Mouse (Mus musculus): Measurements from ENCODE around the gene Lypd1. TPM values are rescaled to one million over a fixed set of nuclear protein-coding genes. Genes with fewer than 3 reads are reported as not detected.
A peak's percentile ranks its signal among the peaks of the same experiment; 100 is the strongest.

Gene Lypd1
- polyA plus RNA-seq (2015; fragmentation: Nextera tagmentation; extraction: Ambion mirVana) = 0.75 and 2.6 TPM in 2 replicates

DNA sequence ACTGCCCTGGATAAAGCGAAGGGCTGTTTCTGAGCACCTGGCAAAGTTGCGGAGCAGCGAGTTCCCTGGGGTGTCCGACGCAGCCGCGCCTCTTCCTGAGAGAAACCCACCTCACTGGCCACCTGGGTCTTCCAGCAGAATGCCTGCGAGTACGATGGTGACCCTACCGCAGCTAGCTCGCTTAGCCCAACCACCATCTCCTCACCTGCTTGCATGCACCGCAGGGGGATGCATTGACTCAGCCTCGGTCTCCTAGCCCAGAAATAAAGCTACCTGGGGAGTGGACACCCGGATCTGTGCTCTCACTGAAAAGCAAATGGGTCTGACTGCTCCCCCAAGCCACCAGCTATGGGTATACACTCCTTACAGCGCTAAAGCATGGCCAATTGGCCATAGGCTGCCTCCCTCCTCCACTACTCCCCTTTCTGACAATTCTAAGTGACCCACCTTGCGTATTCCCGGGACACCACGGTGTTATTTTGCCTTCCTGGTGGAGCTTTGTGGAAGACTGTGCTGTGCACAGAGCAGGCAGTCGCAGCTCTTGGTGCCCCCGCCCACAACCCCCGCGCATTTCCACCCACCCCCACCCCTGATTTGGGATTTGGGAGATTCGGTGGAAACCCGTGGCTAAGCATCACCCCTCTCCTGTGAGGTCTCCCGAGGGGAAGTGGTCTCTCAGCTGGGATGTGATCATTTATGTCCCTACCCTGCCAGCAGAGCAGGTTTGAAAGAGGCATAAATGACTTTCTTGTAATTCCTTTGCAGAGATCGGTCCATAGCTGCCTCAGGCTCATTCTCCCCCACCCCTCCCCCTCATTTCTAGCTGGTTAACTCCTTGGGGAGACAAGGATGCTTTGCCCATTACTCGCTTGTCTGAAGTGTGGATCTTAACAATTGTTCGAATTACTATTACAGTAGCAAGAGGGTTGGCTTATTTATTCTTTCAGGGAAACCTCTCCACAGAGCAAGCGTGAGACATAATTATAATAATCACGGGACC is at the start of gene Lypd1:
Gene Lypd1 (minus strand): TSS at position 501 of the 1,000 bp plus-strand sequence.
- Histone ChIP-seq H3K4me3 (ENCODE audit: low read length) (peak within 1 kb of the TSS; percentile 51), H3K27ac (ENCODE audit: low read length) (no peak within 1 kb of the TSS), H3K36me3 (ENCODE audit: control insufficient read depth, insufficient read depth, low read length) (no peaks in the 10 kb centered on the region; the same call in 1 of the 2 replicates), H3K9me3 (ENCODE audit: control insufficient read depth, low read length) (no peaks in the 10 kb centered on the region), H3K9ac (ENCODE audit: low read length) (peak within 1 kb of the TSS; percentile 47), H3K4me2 (ENCODE audit: low read depth, low read length) (peak within 1 kb of the TSS; percentile 97), H3K4me1 (replicated peaks; ENCODE audit: control insufficient read depth, insufficient read depth, low read length) (peaks cover 19% of the 10 kb centered on the region), H3K27me3 (ENCODE audit: control insufficient read depth, insufficient read depth, low read depth, low read length) (peaks cover 19% of the 10 kb centered on the region; the same call in 1 of the 2 replicates)
- ATAC-seq (ENCODE audit: low read depth) = no peak
- 8% methylated on average over 30 of the region's 30 CpGs for WGBS

DNA sequence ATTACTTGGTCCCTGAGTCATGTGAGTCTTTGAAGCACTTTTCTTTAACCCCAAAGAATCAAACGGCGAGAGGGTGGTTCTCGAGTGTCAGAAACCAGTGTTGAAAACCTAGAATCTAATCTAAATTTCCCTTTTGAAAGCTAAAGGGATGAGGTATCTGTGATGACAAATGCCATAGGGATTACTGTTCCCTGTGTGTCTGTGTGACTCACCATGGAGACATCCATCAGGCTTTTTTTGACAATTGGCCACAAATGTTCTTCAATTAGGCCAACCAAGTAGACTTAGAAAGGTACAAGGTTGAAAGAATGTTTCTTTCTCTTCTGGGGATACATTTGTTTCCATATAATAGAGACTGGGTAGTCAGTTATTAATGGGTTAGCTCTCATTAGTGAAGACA is 38.1 kb upstream of the Lypd1 start:
- H3K4me2 ChIP-seq (ENCODE audit: low read depth, low read length) = no peak overlapping the region
- no peak for ATAC-seq (ENCODE audit: low read depth)
- no peak overlapping the region for H3K4me3 ChIP-seq (ENCODE audit: low read length)
- H3K9ac ChIP-seq (ENCODE audit: low read length) = no peak overlapping the region
- H3K27ac ChIP-seq (ENCODE audit: low read length) = no peak overlapping the region
- 74% methylated on average over 3 of the region's 3 CpGs for WGBS
- no peaks in the 10 kb centered on the region for H3K27me3 ChIP-seq (ENCODE audit: control insufficient read depth, insufficient read depth, low read depth, low read length)
- no peaks in the 10 kb centered on the region for H3K9me3 ChIP-seq (ENCODE audit: control insufficient read depth, low read length)
- H3K36me3 ChIP-seq (ENCODE audit: control insufficient read depth, insufficient read depth, low read length) = no peaks in the 10 kb centered on the region; the same call in 1 of the 2 replicates
- no peaks in the 10 kb centered on the region for H3K4me1 ChIP-seq (replicated peaks; ENCODE audit: control insufficient read depth, insufficient read depth, low read length)

DNA sequence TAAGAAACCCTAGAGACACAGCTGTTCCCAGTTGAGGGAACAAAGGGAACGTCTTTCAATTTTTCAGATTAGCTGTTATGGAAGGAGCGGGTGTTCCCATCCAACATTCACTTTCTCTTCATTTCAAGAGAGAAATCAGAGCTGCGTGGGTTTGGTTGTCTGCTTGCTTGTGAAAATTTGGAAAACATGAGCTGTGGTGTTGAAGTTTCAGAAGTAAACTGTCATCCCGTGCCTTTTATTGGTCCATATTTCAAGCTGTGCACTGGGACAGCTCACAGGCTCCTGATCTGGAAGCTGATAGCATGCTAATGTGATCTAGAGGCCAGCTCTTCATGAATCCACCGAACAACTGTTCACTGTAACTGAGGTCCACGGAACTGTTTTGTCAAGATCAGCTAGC is 36.2 kb upstream of the Lypd1 start:
- ATAC-seq (ENCODE audit: low read depth) = no peak; the same call in 1 of the 2 replicates
- 56% methylated on average over 6 of the region's 6 CpGs for WGBS
- H3K27ac ChIP-seq (ENCODE audit: low read length) = no peak overlapping the region
- no peak overlapping the region for H3K4me2 ChIP-seq (ENCODE audit: low read depth, low read length)
- H3K9me3 ChIP-seq (ENCODE audit: control insufficient read depth, low read length) = no peaks in the 10 kb centered on the region
- no peaks in the 10 kb centered on the region; the same call in 1 of the 2 replicates for H3K36me3 ChIP-seq (ENCODE audit: control insufficient read depth, insufficient read depth, low read length)
- H3K4me1 ChIP-seq (replicated peaks; ENCODE audit: control insufficient read depth, insufficient read depth, low read length) = no peaks in the 10 kb centered on the region; the same call in 1 of the 2 replicates
- H3K9ac ChIP-seq (ENCODE audit: low read length) = no peak overlapping the region
- H3K4me3 ChIP-seq (ENCODE audit: low read length) = no peak overlapping the region
- H3K27me3 ChIP-seq (ENCODE audit: control insufficient read depth, insufficient read depth, low read depth, low read length) = no peaks in the 10 kb centered on the region

DNA sequence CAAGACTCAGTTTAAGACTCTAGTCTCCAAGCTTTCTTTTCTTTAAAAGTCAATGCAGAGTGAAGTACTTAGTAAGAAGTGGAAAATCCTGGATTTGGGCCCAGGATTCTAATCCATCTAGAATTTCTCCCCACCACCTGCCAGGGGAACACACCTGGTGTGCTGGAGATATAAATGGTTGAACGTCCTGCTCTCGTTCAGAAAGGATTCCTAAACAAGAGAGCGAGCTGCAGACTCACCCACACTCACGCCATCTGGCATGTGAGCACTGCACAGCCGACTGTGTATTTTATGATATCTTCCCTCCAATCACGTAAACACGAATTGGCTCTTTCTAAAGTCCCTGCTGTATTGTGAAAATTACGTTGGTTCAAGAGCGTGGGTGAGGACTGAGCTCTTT is 32.2 kb upstream of the Lypd1 start:
- WGBS = 31% methylated on average over 9 of the region's 9 CpGs
- no peaks in the 10 kb centered on the region; the same call in 1 of the 2 replicates for H3K4me1 ChIP-seq (replicated peaks; ENCODE audit: control insufficient read depth, insufficient read depth, low read length)
- no peaks in the 10 kb centered on the region for H3K27me3 ChIP-seq (ENCODE audit: control insufficient read depth, insufficient read depth, low read depth, low read length)
- no peaks in the 10 kb centered on the region for H3K9me3 ChIP-seq (ENCODE audit: control insufficient read depth, low read length)
- ATAC-seq (ENCODE audit: low read depth) = no peak
- H3K9ac ChIP-seq (ENCODE audit: low read length) = no peak overlapping the region
- H3K27ac ChIP-seq (ENCODE audit: low read length) = no peak overlapping the region
- H3K4me2 ChIP-seq (ENCODE audit: low read depth, low read length) = no peak overlapping the region
- H3K36me3 ChIP-seq (ENCODE audit: control insufficient read depth, insufficient read depth, low read length) = no peaks in the 10 kb centered on the region; the same call in 1 of the 2 replicates
- H3K4me3 ChIP-seq (ENCODE audit: low read length) = no peak overlapping the region

DNA sequence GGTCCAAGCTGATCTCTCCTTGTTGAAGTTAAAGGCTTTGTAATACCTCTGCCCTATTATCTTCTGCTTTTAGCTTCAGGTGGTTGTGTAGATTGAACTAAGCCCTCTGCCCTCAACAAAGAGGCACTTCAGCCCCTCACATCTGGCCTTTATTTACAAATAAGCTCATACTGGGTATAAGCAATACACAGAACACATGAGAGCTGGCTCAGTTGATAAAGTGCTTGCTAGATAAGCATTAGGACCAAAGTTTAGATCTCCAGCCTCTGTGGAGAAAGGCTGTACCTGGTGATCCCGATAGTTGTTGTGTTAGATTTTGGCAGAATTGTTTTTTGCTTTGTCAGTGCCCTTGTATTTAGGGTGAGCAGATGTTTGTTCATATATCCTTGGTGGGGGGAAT is 30.4 kb upstream of the Lypd1 start:
- no peak overlapping the region for H3K9ac ChIP-seq (ENCODE audit: low read length)
- H3K36me3 ChIP-seq (ENCODE audit: control insufficient read depth, insufficient read depth, low read length) = no peaks in the 10 kb centered on the region
- H3K4me3 ChIP-seq (ENCODE audit: low read length) = no peak overlapping the region
- WGBS = 81% methylated on average over 1 of the region's 1 CpGs
- no peaks in the 10 kb centered on the region for H3K9me3 ChIP-seq (ENCODE audit: control insufficient read depth, low read length)
- no peak overlapping the region for H3K4me2 ChIP-seq (ENCODE audit: low read depth, low read length)
- ATAC-seq (ENCODE audit: low read depth) = no peak
- H3K27ac ChIP-seq (ENCODE audit: low read length) = no peak overlapping the region
- no peaks in the 10 kb centered on the region for H3K27me3 ChIP-seq (ENCODE audit: control insufficient read depth, insufficient read depth, low read depth, low read length)
- H3K4me1 ChIP-seq (replicated peaks; ENCODE audit: control insufficient read depth, insufficient read depth, low read length) = no peaks in the 10 kb centered on the region; the same call in 1 of the 2 replicates

DNA sequence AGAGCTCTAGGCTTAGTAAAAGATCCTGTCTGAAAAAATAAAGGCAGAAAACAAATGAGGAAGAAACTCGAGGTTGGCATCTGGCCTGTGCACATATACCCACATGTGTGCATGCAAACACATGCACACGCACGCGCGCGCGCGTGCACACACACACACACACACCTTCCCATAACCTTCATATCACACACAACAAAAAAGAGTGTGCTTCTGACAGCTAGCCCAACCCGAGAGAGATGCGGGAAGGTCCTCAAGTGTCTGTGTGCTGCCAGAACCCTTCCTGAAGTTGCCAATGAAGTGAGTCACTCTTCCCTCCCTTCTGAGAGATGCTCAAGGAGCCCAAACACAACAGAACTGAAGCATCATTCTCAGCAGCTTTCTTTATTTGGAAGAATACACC is 12.6 kb upstream of the Lypd1 start:
- WGBS = 91% methylated on average over 10 of the region's 10 CpGs

DNA sequence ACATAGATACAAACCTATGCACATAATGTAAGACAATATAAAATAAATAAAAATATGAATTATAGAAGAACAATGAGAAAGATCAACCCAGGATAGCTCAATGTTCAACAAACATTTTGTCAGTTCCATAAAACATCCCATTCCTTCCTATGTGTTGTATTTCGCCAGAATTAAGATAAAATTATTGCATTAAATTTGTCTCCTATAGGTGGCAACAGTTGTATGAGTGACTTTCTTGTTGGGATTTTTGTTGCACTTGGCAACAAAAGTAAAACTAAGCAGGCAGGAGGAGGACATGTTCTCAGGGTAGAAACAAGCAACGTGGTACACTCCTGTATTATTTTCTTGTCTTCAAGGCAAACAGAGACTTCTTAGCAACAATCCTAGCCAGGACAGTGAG is 10.2 kb upstream of the Lypd1 start:
- Histone ChIP-seq H3K4me2 (ENCODE audit: low read depth, low read length) (no peak overlapping the region), H3K36me3 (ENCODE audit: control insufficient read depth, insufficient read depth, low read length) (0 out of 2 replicates have a peak, but pooled peaks cover 5% of the 10 kb centered on the region), H3K9ac (ENCODE audit: low read length) (no peak overlapping the region), H3K4me1 (replicated peaks; ENCODE audit: control insufficient read depth, insufficient read depth, low read length) (no peaks in the 10 kb centered on the region), H3K27me3 (ENCODE audit: control insufficient read depth, insufficient read depth, low read depth, low read length) (no peaks in the 10 kb centered on the region), H3K9me3 (ENCODE audit: control insufficient read depth, low read length) (no peaks in the 10 kb centered on the region), H3K27ac (ENCODE audit: low read length) (no peak overlapping the region), H3K4me3 (ENCODE audit: low read length) (no peak overlapping the region)
- no peak for ATAC-seq (ENCODE audit: low read depth)
- WGBS = 70% methylated on average over 2 of the region's 2 CpGs

More for the DNA sequence above, 12.6 kb upstream of the Lypd1 start:
- Histone ChIP-seq H3K36me3 (ENCODE audit: control insufficient read depth, insufficient read depth, low read length) (0 out of 2 replicates have a peak, but pooled peaks cover 5% of the 10 kb centered on the region), H3K4me2 (ENCODE audit: low read depth, low read length) (no peak overlapping the region), H3K27ac (ENCODE audit: low read length) (no peak overlapping the region), H3K9ac (ENCODE audit: low read length) (no peak overlapping the region), H3K4me1 (replicated peaks; ENCODE audit: control insufficient read depth, insufficient read depth, low read length) (no peaks in the 10 kb centered on the region), H3K27me3 (ENCODE audit: control insufficient read depth, insufficient read depth, low read depth, low read length) (no peaks in the 10 kb centered on the region), H3K9me3 (ENCODE audit: control insufficient read depth, low read length) (no peaks in the 10 kb centered on the region), H3K4me3 (ENCODE audit: low read length) (no peak overlapping the region)
- no peak for ATAC-seq (ENCODE audit: low read depth)

DNA sequence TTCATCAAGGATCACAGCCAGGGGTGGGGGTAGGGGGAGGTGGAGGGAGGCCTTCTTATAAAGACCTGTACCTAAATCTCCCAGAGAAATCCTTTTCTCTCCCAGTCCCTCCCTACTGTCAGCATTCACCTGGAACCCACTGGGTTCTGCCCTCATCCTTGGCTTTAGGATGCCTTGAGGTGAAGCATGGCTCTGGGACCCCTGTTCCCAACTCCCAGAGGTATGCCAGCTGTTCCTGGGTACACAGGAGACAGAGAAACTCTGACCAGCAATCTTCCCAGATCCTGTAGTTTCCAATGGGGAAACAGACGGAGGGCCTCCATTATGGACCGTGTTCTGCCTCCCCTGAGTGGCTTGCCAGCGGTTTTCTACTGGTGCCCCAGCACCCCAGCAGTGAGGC is 7.8 kb upstream of the Lypd1 start:
- 93% methylated on average over 3 of the region's 3 CpGs for WGBS
- Histone ChIP-seq H3K4me1 (replicated peaks; ENCODE audit: control insufficient read depth, insufficient read depth, low read length) (no peaks in the 10 kb centered on the region), H3K27ac (ENCODE audit: low read length) (no peak overlapping the region), H3K36me3 (ENCODE audit: control insufficient read depth, insufficient read depth, low read length) (0 out of 2 replicates have a peak, but pooled peaks cover 5% of the 10 kb centered on the region), H3K27me3 (ENCODE audit: control insufficient read depth, insufficient read depth, low read depth, low read length) (no peaks in the 10 kb centered on the region), H3K9ac (ENCODE audit: low read length) (no peak overlapping the region), H3K4me2 (ENCODE audit: low read depth, low read length) (no peak overlapping the region), H3K9me3 (ENCODE audit: control insufficient read depth, low read length) (no peaks in the 10 kb centered on the region), H3K4me3 (ENCODE audit: low read length) (no peak overlapping the region)
- no peak for ATAC-seq (ENCODE audit: low read depth)

DNA sequence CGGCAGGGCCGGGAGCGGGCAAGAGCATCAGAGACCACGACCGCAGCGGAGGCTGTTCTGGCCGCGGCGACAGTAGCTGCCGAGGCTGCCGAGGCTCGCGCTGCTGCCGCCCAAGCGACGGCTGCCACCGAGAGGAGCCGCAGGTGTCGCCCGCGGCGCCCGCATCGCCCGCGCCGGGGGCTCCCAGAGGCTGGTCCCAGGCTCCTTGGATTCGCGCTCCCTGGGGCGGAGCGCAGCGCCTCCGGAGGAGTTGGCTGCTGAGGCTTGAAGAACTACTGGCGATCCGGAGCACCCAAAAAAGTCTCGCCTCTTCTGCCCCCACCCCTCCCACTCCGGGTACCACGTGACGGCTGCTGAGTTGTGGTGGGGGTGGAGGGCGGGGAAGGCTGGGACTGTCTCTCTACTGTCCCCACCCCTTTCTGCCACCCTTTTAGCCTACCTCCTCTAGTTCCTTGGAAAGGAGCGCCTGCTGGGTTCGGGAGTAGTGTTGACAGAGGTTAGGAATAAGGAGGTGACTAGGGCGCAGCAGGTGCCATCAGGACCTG is 928 bp downstream of the Lypd1 start:
- peak overlapping the region; percentile 47 for H3K9ac ChIP-seq (ENCODE audit: low read length)
- ATAC-seq (ENCODE audit: low read depth) = peak; percentile 63
- H3K9me3 ChIP-seq (ENCODE audit: control insufficient read depth, low read length) = no peaks in the 10 kb centered on the region
- H3K4me2 ChIP-seq (ENCODE audit: low read depth, low read length) = peak overlapping the region; percentile 97
- no peaks in the 10 kb centered on the region; the same call in 1 of the 2 replicates for H3K36me3 ChIP-seq (ENCODE audit: control insufficient read depth, insufficient read depth, low read length)
- WGBS = under 1% methylated on average over 43 of the region's 43 CpGs
- H3K4me1 ChIP-seq (replicated peaks; ENCODE audit: control insufficient read depth, insufficient read depth, low read length) = peaks cover 19% of the 10 kb centered on the region
- H3K27me3 ChIP-seq (ENCODE audit: control insufficient read depth, insufficient read depth, low read depth, low read length) = peaks cover 19% of the 10 kb centered on the region; the same call in 1 of the 2 replicates
- H3K27ac ChIP-seq (ENCODE audit: low read length) = no peak overlapping the region
- peak overlapping the region; percentile 51 for H3K4me3 ChIP-seq (ENCODE audit: low read length)
